Mouse (Mus musculus): ENCODE data around the gene Vmn1r63. TPM values are rescaled to one million over a fixed set of nuclear protein-coding genes. Genes with fewer than 3 reads are reported as not detected.
"Not testable (repeated sequence)": the region's sequence is repeated elsewhere in the genome, so short reads cannot be mapped to it uniquely, and the experiment has no call there.

Vmn1r63 gene
- polyA plus RNA-seq (2015; fragmentation: Nextera tagmentation; extraction: Ambion mirVana), result not detected in 2 replicates

DNA sequence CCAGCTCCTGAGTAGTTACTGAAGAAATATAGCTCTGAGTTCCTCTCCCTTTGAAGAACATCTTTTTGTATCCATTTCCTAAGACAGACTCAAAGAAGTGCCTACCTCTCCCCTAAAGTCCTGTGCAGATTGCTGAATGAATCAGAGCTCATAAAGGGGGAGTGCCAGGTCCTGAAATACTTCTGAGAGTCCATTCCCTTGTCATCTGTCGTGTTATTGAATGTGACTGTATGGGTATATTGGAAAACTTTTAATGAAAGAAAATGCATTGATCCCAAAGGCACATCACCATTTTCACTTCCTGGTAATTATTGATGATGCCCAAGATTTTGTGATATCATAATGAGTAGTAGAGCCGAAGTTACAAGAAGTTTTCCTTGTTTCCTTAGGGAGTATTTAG, at the start of gene Vmn1r63:
Gene Vmn1r63 (minus strand): TSS at position 101 of the 400 bp plus-strand sequence.
- H3K4me3 ChIP-seq, H3K36me3 ChIP-seq: not testable (repeated sequence)
- WGBS, result no CpG with 5 or more reads among the region's 2 CpGs

More for the DNA sequence above, at the start of gene Vmn1r63:
- H3K27me3 ChIP-seq; H3K4me2 ChIP-seq; ATAC-seq (ENCODE audit: borderline replicate concordance, extremely low read depth, low FRiP score, low TSS enrichment); H3K27ac ChIP-seq; H3K9me3 ChIP-seq; H3K9ac ChIP-seq; H3K4me1 ChIP-seq: not testable (repeated sequence)

Other genes starting within 250 kb of the Vmn1r63 start
- not detected in 2 replicates for gene Vmn1r61, start 192.2 kb downstream of the Vmn1r63 start, polyA plus RNA-seq (2015; fragmentation: Nextera tagmentation; extraction: Ambion mirVana)
- gene Vmn1r62, start 131.8 kb downstream of the Vmn1r63 start, polyA plus RNA-seq (2015; fragmentation: Nextera tagmentation; extraction: Ambion mirVana), result not detected in 2 replicates
- not detected in 2 replicates for gene Vmn1r64, start 79.1 kb upstream of the Vmn1r63 start, polyA plus RNA-seq (2015; fragmentation: Nextera tagmentation; extraction: Ambion mirVana)
- gene Vmn1r65, start 205.6 kb upstream of the Vmn1r63 start, polyA plus RNA-seq (2015; fragmentation: Nextera tagmentation; extraction: Ambion mirVana), result not detected in 2 replicates
- gene Nlrp4c, start 239.7 kb upstream of the Vmn1r63 start, polyA plus RNA-seq (2015; fragmentation: Nextera tagmentation; extraction: Ambion mirVana), result not detected in 2 replicates

All from lung, embryonic 15.5 days (tissue).